Mouse (Mus musculus) lung, postnatal 14 days (tissue): Measurements from ENCODE around the gene Srsf1.

ENCODE experiments used
- DNase-seq: peaks from one replicate; pipeline ENCODE4 v3.0.0; 2021

Srsf1 gene

GRCm38 (mm10) chr11:88073343-88073875 lies 26.2 kb downstream of the Srsf1 start:
- DNase-seq = no peak

- DNase-seq = no peak
These were observed 28.5 kb downstream of the Srsf1 start for GRCm38 (mm10) chr11:88075701-88076100.

- DNase-seq = no peak
These were observed 29.2 kb downstream of the Srsf1 start for GRCm38 (mm10) chr11:88076394-88076793.

GRCm38 (mm10) chr11:88083699-88084098 lies 36.5 kb downstream of the Srsf1 start:
- DNase-seq = no peak

GRCm38 (mm10) chr11:88086737-88087627 lies 39.8 kb downstream of the Srsf1 start:
- DNase-seq = peak; percentile 91

GRCm38 (mm10) chr11:88089150-88089549 lies 42.0 kb downstream of the Srsf1 start:
- no peak for DNase-seq

GRCm38 (mm10) chr11:88090293-88090692 lies 43.1 kb downstream of the Srsf1 start:
- no peak for DNase-seq

GRCm38 (mm10) chr11:88091949-88092348 lies 44.8 kb downstream of the Srsf1 start:
- no peak for DNase-seq

GRCm38 (mm10) chr11:88097173-88097572 lies 50.0 kb downstream of the Srsf1 start:
- DNase-seq = peak; percentile 45

GRCm38 (mm10) chr11:88098021-88098729 lies 51.0 kb downstream of the Srsf1 start, which contains the start of gene Cuedc1:
TSS of gene Cuedc1 (plus strand) at chr11:88098058.
- no peak for DNase-seq

- DNase-seq = peak; percentile 83
These were observed 51.8 kb downstream of the Srsf1 start for GRCm38 (mm10) chr11:88098787-88099598.

GRCm38 (mm10) chr11:88099599-88100023 lies 52.4 kb downstream of the Srsf1 start:
- peak; percentile 74 for DNase-seq

GRCm38 (mm10) chr11:88100170-88100569 lies 53.0 kb downstream of the Srsf1 start:
- DNase-seq = no peak
